Mouse (Mus musculus): ENCODE data around the gene Jarid2. TPM values are rescaled to one million over a fixed set of nuclear protein-coding genes. Genes with fewer than 3 reads are reported as not detected.

The Jarid2 gene
- polyA plus RNA-seq, 1 experiment, result 10.2 TPM

DNA sequence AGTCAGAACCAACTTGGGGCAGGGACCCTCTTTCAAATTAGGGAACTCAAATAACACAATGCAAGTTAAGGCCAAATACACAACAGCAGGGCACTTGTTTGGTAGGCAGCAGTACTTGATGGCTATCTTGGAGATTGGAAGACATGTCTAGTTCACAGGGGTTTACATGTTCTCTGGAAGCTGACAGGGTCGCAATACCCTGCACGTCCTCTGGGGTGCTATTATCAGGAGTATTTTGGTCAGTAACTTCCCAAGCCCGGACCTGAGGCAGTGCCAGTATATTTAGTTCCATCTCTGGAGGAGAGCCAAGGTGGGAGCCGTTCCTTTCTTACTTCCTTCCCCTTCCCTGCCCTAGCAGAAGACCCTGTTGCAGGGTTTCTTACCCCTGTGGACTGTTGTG, 186.7 kb downstream of the Jarid2 start:
- no peak for DNase-seq (ENCODE audit: low read depth)

DNA sequence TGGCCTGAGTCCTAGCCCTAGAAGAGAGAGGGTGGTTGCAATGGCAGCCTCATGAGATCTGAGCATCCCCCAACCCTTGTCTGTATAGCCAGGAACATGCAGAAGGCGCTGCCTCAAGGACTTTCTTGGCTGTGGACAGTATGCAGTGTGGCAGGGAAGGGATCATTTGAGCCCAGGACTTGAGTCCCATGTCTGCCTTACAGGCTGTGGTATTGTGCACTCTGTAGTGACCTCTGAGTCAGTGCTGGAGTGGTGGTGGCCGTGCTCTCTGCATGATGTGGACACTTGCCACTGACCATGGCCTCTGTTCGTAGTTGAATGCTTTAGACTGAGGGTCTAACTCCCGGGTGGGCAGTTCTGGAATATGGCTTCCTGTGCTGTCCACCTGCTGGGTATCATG, 187.9 kb downstream of the Jarid2 start:
- no peak for DNase-seq (ENCODE audit: low read depth)

DNA sequence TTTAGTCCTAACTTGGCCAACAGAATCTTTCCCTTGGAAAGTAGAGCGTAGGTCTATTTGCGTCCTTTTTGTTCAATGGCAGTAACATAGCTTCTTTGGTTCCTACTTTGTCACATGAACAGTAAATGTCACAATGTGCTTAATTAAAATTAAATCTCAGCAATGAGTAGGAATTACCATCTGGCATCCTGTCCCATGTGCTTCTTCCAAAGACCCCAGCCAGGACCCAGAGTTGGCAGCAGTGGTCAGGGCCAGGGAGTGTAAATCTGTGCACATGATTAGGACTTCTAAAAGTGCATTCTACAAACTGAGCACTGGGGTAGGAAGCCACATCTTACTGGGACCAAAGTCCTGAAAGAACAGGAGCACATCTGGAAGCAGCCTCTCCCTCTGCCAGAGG, 189.0 kb downstream of the Jarid2 start:
- no peak for DNase-seq (ENCODE audit: low read depth)

DNA sequence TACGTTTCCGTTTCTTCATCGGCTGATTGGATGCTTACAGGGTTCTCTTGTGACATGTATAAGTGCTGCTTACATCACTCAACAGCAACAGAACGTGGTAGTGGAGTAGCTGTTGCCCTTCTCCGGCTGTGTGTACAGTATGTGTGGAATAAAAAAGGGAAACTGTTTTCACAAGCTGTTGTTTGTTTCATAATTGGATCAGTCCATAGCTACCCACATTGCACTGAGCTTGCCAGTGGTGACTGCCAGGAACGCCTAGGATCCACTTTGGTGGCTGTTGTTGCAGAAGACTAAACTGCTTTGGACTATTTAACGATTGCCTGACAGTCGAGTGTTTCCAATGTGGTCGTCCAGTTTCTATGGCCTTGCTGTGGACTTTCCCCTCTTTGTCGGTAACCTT, 191.8 kb downstream of the Jarid2 start:
- DNase-seq (ENCODE audit: low read depth), result no peak

DNA sequence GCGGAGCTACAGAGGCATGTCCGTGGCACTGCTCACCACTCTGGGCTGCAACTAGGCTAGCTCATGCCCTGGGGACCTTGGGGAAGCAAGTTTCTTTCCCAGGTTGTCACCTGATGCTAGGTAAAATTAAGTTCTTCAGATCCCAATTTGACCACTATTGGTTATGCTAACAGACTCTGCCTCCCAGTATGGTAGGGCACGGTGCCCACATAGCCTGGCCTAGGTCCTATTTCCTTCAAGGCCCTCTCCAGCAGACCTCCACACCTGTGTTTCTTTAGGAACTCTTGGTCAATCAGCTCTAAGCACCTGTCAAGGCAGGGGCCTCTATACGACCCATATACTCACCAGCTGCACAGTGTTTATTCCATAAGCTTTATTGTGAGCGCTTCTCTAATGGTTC, 192.4 kb downstream of the Jarid2 start:
- DNase-seq (ENCODE audit: low read depth), result no peak

DNA sequence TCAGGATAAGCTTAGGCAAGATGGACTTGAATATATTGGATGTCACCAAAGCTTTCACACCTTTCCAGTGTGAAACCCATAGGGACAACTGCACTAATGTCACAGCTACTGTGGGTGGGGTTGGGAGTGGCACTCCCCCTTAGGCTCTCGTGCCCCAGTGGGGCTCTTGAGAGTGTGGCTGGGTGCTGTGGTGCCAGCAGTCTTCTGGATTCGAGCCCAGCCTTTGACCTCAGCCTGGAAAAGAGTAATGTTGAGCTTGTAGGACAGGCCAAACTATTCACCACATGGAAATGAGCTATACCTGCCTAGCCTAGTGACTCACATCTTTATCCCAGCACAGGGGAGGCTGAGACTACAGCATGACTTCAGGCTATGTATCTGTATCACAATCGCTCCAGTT, 194.8 kb downstream of the Jarid2 start:
- DNase-seq (ENCODE audit: low read depth), result no peak

DNA sequence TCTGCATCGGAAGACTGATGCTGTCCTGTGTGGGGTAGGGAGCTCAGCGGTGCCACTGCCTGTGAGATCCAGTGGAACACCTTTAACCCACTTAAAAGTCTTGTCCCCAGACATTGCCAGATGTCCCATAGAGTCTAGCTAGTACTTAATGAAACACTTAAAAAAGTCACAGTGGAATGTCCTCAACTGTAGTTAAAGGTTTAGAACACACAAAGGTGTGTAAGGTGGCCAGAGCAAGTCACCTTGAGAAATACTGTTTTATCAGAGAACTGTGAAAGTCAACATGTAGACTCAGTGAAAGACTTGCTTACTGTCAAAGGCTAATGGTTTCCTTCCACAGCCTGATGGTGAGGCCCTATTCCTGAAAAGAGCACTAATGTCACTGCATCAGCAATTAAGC, 195.9 kb downstream of the Jarid2 start:
- DNase-seq (ENCODE audit: low read depth), result no peak

DNA sequence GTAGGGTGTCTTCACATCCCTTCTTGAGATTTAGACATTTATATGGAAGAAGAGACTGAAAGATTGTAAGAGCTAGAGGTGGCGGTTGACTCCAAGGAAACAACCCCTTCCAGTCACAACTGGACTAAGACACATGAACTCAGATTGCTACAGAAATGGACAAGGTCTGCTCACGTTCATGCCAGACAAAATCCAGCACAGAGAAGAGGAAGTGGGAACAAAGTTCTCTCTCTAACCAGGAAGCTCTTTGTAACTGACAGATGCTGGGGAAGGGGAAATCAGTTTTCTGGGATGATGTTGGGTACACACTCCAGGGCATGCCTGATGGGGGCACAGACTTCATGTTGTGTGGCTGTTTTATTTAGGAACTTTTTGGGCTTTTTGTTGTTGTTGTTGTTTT, 197.0 kb downstream of the Jarid2 start:
- no peak for DNase-seq (ENCODE audit: low read depth)

DNA sequence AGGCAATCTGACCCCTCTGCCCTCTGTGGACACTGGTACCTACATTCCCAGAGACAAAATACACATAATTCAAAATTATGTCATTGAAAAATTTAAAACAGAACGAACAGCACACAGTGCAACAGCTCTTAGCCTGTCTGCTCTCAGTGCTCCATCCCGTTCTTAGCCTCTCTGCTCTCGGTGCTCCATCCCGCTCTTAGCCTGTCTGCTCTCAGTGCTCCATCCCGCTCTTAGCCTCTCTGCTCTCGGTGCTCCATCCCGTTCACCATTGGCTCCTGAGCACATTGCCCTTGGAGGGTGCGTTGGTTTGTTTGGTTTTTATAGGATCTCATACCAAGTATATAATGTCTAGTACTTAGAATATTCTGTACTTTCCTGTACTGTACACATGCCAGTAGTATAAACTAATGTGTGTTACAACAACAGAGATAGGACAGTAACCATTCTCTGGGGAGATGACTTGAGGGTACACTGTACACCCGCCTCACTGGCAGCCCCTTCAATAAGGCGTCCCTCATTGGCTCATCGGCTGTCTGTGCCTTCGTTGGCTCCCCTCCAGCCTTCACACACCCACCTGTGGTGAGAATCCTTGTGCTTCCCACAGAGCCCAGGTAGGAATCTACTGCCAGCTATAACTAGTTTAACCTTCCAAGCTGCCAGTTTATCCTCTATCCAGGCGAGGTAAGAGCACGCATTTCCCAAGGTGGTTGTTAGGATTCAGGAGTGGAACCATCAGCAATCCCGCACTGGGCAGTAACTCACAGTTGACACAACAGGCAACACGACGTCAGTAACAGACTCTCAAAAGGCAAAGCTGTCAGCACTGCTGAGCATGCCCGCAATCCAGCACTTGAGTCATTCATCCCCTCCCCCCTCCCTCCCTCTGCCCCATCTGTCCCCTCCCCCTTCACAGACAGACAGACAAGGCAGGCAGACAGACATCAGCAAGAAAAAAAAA, 203.3 kb downstream of the Jarid2 start:
- no peak for DNase-seq (ENCODE audit: low read depth)

DNA sequence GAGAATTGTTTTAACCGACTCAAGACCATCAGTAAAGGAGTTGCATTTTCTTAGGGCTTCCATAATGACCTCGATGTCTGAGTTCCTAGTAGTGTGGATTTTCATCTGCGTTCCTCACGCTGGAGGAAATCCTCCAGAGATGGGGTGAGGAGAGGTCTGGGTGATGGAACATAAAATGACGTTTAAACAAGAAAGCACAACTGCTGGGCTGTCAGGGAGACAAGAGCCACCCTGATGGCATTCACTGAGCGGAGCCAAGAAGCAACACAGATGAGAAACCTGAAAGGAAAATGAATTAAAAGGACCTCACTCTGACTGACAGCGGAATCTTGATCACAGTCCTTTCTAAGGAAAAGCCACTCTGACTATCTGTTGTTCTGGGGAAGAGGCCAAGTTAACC, 204.3 kb downstream of the Jarid2 start:
- DNase-seq (ENCODE audit: low read depth), result no peak

DNA sequence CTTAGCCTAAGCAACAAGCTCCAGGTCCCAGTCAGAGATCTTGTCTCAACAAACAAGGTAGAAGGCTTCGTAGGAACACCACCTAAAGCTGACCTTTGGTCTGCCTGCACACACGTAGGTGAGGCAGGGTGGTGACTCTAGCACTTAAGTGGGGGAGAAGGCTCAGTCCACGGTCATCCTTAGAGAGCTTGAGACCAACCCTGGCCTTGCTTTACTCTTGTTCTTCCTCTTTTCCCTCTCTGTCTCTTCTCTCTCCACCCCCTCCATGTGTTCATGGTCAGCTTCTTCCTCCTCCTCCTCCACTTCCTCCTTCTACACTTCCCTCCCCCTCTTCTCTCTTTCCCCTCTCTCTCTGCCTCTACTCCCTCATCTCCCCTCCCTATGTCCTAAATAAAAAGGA, 208.4 kb downstream of the Jarid2 start:
- no peak for DNase-seq (ENCODE audit: low read depth)

DNA sequence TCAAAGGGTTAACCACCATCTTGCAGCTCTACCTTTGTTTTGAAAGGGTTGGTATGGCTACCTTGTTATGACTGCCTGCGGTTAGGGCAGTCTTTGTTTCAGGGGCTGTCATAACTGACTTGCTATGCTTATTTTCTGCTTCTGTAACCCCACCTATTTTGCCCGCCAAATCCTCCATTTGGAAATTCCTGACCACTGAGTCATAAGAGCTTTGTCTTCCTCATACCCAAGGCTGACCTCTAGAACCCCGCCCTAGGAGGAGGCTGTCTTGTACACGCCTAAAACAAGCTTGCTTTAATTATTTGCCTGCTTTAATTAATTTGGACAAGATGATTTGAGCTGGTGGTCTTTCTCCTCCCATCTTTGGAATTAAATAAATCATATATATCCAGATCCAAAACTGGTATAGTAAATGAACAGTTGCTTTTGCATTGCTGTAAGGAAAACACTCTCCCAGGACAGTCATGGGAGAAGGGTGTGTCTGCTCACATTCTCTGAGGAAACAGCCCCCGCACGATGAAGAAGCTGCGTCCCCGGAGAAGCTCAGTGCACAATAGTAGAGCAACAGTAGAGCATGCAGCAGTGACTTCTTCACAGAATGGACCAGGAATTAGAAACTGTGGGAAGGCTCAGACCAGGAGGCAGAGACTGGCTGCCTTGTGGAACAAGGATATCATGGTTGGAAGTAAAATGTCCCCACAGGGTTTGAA, 210.2 kb downstream of the Jarid2 start:
- no peak for DNase-seq (ENCODE audit: low read depth)

DNA sequence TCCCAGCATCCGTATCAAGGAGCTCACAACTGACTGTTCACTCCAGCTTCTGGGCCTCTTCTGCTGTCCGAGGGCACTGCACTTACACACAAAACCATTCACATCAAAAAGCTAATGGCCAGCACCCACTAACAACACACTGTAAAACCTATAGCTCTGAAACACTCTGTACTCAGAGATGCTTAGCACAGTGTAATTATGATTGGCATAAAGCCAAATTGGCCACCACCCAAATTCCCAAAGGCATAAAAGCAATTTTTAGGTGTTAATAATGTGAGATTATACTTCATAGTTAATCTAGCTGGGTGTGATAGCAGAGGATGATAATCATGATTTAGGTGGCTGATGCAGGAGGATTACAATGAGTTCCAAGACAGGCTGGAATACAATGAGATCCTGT, 214.3 kb downstream of the Jarid2 start:
- peak; percentile 12 for DNase-seq (ENCODE audit: low read depth)

DNA sequence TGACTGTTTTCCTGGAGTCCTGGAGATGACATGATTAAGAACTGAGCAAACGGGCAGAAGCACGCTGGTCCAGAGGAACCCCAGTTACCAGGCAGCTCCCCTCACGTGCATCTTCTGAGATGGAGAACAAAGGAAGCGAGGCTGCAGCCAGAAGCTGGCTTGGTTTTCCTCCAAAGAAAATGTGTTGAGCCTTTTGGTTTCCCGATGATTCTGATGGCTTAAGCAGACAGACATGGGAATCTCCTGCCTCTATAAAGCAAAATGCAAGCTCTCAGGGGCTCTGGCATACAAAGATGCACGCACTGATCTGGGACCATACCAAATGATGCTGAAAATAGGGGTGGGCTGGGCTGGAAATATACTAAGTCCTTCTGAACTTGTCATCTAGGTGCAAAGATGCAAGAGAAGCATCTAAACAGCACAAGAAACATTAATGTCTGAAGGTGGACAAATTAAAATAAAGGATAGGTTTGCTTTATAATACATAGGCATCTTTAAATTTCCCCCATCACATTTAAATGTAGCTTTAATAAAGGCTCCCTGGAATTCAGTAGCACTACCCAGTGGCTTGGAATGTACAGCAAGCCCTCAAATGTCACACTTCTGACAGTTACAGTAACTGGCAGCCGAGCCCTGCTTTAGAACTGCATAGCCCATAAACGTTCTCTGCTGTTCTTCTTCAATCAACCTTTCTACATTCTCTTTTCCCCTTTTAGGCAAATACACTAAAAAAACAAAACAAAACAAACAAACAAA, 217.8 kb downstream of the Jarid2 start:
- no peak for DNase-seq (ENCODE audit: low read depth)

DNA sequence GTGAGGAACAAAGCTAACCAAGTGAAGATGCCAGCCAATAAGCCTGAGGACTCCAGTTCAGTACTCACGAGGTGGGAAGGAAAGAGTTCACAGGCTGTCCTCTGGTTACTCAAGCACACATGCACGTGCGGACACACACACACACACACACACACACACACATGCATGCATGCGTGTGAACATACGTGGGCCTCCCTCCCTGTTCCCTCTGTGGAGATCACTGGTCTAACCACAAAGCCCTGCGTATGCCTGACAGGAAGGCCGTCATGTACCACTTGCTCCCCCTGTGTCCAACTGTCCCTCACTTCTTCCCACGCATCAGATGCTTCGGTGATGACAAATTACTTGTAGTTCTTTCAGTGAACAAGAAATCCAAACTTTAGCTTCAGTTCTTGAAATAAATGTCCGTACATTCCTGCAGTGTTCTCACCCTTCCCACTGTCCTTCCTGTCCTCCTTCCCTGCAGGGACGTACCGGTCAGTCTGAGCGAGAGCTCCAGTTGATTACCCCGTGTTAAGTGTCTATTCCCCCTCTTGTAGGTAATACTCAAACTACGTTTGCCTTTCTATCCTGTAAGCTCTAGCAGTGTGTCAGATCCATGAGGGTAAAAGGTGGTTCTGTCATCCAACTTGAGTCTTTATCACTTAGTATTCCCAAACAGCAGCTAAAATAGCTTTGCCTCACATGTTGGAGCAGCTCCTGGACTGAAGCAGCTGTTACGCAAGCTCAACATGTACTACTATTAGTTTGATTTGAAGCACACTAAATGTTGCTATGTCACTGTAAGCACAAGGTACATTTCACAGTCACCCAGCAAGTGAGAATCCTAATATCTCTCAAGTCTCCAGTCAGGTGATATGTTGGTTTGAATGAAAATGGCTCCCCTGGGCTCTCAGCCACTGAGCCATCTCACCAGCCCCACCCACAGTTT, 219.3 kb downstream of the Jarid2 start:
- no peak for DNase-seq (ENCODE audit: low read depth)

DNA sequence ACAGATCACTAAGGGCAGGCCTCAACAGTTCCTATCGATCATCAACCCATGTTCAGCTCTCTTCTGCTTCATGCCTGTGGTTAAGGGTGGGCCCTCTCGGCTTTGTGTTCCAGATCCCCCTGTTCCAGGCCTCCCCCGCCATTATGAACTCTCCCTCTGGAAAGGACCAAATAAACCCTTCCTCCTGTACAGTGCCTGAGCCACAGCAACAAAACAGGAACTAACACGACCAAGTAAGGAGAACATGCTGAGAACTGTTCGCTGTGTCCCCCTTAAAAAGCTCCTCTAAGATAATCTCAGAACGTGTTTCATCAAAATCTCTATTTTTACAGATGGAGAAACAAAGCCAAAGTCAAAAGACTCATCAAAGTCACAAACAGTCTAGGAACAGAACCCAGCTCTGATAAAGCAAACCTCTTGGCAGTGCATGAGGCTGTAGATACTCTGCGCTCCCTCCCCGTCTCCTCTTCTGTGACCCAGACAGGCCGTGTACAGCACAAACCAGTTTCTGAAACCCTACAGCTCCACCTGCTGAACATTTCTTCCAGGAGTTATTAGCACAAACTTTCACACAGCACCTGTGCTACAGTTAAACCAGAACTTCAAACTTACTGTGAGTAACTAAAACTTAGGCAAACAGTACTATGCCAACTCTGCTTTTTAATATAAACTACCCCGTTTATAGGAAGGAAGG, 223.3 kb downstream of the Jarid2 start:
- no peak for DNase-seq (ENCODE audit: low read depth)

DNA sequence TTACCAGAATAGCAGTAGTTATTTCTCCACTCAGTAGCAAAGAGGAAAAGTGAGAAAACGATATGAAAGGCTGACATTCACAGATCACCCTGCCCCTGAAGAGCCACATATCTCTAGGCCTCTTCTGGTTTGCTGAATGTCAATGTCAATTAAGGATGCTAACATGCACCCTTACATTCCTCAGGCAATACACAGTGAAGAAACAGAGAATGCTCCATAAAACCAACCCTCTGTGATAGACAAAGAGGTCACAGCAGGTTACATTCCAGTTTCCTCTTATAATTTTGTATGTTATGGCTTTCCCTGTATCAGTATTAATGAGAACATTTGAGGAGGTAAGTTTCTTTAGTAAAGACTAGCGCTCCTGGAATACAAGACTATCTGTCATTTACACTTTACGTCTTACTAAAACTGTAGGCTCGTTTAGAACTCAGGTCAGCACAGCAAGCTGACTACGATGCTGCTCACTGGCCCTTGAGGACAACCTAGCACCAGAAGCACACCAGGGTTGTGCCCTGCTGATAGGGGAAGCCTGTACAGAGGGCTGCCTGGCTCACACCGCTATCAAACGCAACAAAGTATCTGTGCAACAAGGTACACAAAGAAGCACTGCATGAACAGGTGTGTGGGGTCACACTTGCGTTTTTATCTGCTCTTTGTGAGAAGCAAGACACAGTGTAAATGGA, 224.4 kb downstream of the Jarid2 start:
- no peak for DNase-seq (ENCODE audit: low read depth)

DNA sequence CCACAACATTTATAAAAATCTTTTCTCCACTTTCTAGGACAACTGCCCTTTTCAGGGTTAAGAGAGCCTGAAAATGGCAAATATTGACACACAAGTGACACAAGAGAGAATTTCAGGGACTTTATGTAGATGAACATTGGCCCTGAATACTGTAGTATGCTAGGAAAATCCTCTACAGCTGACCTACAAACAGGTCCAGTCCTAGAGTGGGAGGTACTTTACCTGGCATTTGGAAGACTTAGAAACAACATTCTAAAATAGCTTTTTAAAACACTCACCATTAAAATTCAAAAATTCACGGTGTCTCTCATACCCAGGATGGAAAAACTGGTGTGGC, 224.9 kb downstream of the Jarid2 start:
- DNase-seq (ENCODE audit: low read depth), result no peak

DNA sequence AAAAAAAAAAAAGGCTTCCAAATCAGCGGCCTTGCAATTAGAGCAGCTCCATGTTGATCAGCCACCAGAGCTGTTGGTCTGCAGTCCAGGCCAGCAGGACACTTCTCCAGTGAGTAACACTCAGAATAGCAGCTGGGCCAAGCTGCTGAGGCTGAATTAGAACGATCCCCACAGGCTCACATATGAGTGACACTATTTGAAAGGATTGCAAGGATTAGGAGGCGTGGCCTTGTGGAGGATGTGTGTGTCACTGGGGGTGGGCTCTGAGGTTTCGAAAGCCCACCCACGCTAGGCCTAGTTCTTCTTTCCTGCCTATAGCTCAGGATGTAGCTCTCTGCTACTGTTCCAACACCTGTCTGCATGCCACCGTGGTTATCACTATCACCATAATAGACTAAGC, 226.5 kb downstream of the Jarid2 start:
- DNase-seq (ENCODE audit: low read depth), result no peak

DNA sequence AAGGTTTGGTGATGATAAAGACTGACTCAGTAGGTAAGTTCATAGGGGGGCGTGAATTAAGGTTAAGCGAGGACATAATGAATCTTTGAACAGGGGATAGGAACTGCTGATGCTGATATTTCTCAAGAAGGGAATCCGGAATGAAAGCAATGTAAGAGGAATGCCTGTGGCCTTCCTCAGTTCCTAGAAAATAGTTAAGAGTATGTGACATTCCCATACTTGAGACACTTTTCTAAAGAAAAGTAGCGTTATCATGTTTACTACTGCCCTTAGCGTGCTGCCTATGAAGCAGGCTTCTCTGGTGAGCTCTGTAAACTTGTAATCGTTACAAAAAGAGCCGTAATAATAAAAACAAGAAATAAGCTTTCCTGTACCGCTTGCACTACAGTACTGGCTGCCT, 227.8 kb downstream of the Jarid2 start:
- no peak for DNase-seq (ENCODE audit: low read depth)
